Mouse (Mus musculus) midbrain, embryonic 14.5 days (tissue): ENCODE measurements around the gene Ap1g1. TPM values are rescaled to one million over a fixed set of nuclear protein-coding genes. Genes with fewer than 3 reads are reported as not detected.

Experiments used
- ATAC-seq: fragments of 200-750 bp; cut with Nextera tagmentation; 2 replicates; pipeline ENCODE4 v1.8.0; 2017; ENCODE audit warnings: moderate number of reproducible peaks, moderate library complexity; ENCODE audit not compliant: low FRiP score, low TSS enrichment
- DNase-seq: peaks from one replicate; pipeline ENCODE4 v3.0.0-alpha.2; 2015
- H3K27ac ChIP-seq: fragments of 300-500 bp; sonication (generic); replicated peaks from 2 replicates; pipeline ENCODE4 v1.5.1; 2014; ENCODE audit warnings: mild to moderate bottlenecking, low read depth, low read length, moderate library complexity
- H3K27me3 ChIP-seq: fragments of 300-500 bp; sonication (generic); 2 replicates; pipeline ENCODE4 v1.6.1; 2014; ENCODE audit warnings: low read length, control low read depth, mixed read lengths; ENCODE audit not compliant: control insufficient read depth, insufficient read depth
- H3K36me3 ChIP-seq: fragments of 300-500 bp; sonication (generic); 2 replicates; pipeline ENCODE4 v1.6.1; 2014; ENCODE audit warnings: low read length, control low read depth; ENCODE audit not compliant: control insufficient read depth, insufficient read depth
- H3K4me1 ChIP-seq: fragments of 300-500 bp; sonication (generic); 2 replicates; pipeline ENCODE4 v1.6.1; 2014; ENCODE audit warnings: mild to moderate bottlenecking, antibody characterized with exemption, low read length, control low read depth; ENCODE audit not compliant: control insufficient read depth, insufficient read depth
- H3K4me2 ChIP-seq: fragments of 300-500 bp; sonication (generic); 2 replicates; pipeline ENCODE4 v1.6.1; 2014; ENCODE audit warnings: mild to moderate bottlenecking, low read length, moderate library complexity
- H3K4me3 ChIP-seq: fragments of 300-500 bp; sonication (generic); replicated peaks from 2 replicates; pipeline ENCODE4 v1.5.1; 2014; ENCODE audit warnings: low read depth, low read length
- H3K9ac ChIP-seq: fragments of 300-500 bp; sonication (generic); replicated peaks from 2 replicates; pipeline ENCODE4 v1.6.1; 2014; ENCODE audit warnings: mild to moderate bottlenecking, low read length, moderate library complexity
- H3K9me3 ChIP-seq: fragments of 300-500 bp; sonication (generic); 2 replicates; pipeline ENCODE4 v1.6.1; 2016; ENCODE audit warnings: low read length, control low read depth, mixed read lengths; ENCODE audit not compliant: control insufficient read depth
- WGBS: fragments of 180-500 bp; shearing (Covaris S2); extraction: QIAGEN DNeasy Blood & Tissue Kit; methylation state at CpG from one replicate; pipeline ENCODE4 v1.1.7; 2014; 5-methylcytosine and 5-hydroxymethylcytosine counted together
- polyA plus RNA-seq: library from polyadenylated mRNA; unstranded; fragments of >200 nt; fragmentation: Nextera tagmentation; extraction: Ambion mirVana; gene quantifications from 2 replicates; pipeline ENCODE4 v1.2.1, GENCODE M21; 2014

Gene Ap1g1
- polyA plus RNA-seq, 1 experiment from 2014 or later, result 43.4 TPM

DNA sequence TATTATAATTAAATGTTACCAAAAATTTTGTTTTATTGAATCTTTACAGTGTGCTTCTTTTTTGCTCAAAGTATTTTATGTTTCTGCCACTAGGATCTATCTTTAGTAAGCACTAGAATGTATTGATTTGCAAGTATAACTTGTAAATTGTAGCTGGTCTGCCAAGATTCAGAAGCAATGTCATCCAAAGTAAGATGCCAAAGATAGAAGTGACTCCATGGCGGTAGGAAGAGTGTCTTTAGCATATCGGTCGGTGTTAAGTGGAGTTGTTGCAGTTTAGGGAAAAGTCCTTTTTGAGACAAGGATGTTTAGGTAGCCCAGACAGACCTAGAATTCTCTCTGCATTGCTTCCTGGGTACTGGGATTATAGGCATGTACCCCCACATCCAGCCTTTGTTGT lies 128.6 kb downstream of the Ap1g1 start:
- H3K4me1 ChIP-seq, result no peaks in the 10 kb centered on the region
- H3K4me2 ChIP-seq, result no peak overlapping the region
- WGBS, result 97% methylated on average over 3 of the region's 3 CpGs
- DNase-seq (no peak), ATAC-seq (no peak)
- H3K36me3 ChIP-seq, result peaks cover 50% of the 10 kb centered on the region
- no peak overlapping the region for H3K27ac ChIP-seq
- no peaks in the 10 kb centered on the region for H3K27me3 ChIP-seq
- no peak overlapping the region for H3K4me3 ChIP-seq
- H3K9me3 ChIP-seq, result no peaks in the 10 kb centered on the region
- H3K9ac ChIP-seq, result no peak overlapping the region

DNA sequence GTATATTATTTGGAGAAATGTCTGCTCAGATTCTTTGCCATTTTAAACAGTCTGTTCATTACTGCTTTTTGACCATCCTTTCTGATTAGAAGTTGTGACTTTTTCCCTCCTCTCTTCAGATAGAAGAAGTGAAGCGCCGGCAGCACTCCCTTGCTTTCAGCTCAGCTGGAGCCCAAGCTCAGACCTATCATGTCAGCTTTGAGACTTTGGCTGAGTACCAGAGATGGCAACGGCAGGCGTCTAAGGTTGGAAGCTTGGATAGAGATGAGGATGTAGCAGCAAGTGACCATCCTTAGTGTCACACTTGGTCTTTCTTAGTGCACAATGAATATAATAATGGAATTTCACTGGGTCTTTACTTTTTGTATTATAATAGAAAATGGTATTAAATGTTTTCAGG lies 129.0 kb downstream of the Ap1g1 start:
- 93% methylated on average over 4 of the region's 4 CpGs for WGBS
- Histone ChIP-seq H3K4me1 (no peaks in the 10 kb centered on the region), H3K4me3 (no peak overlapping the region), H3K27me3 (no peaks in the 10 kb centered on the region), H3K36me3 (peaks cover 54% of the 10 kb centered on the region), H3K27ac (no peak overlapping the region), H3K9ac (no peak overlapping the region), H3K4me2 (no peak overlapping the region), H3K9me3 (no peaks in the 10 kb centered on the region)
- ATAC-seq, result no peak
- no peak for DNase-seq

Other genes with a start within 250 kb of the Ap1g1 start
- gene Dhx38, start 212.7 kb upstream of the Ap1g1 start, polyA plus RNA-seq, result 15.6 and 15.8 TPM in 2 replicates
- gene Txnl4b, start 212.7 kb upstream of the Ap1g1 start, polyA plus RNA-seq, result 27.6 and 33.3 TPM in 2 replicates
- gene Hp, start 199.4 kb upstream of the Ap1g1 start, polyA plus RNA-seq, result not detected in 2 replicates
- 28.7 and 31.1 TPM in 2 replicates for gene Dhodh, start 169.9 kb upstream of the Ap1g1 start, polyA plus RNA-seq
- 0.12 TPM in 1 of 2 replicates, not detected in the other for gene Pkd1l3, start 164.0 kb upstream of the Ap1g1 start, polyA plus RNA-seq
- gene Ist1, start 85.3 kb upstream of the Ap1g1 start, polyA plus RNA-seq, result 158 and 187 TPM in 2 replicates
- 87.5 and 95.2 TPM in 2 replicates for gene Zfp821, start 73.0 kb upstream of the Ap1g1 start, polyA plus RNA-seq
- gene Atxn1l, start 40.8 kb upstream of the Ap1g1 start, polyA plus RNA-seq, result 3.1 and 4.4 TPM in 2 replicates
- gene Phlpp2, start 90.0 kb downstream of the Ap1g1 start, polyA plus RNA-seq, result 5.7 and 6.4 TPM in 2 replicates
- 1.1 and 1.4 TPM in 2 replicates for gene Marveld3, start 183.6 kb downstream of the Ap1g1 start, polyA plus RNA-seq
- not detected in 2 replicates for gene Tat, start 211.9 kb downstream of the Ap1g1 start, polyA plus RNA-seq